Mouse (Mus musculus): ENCODE results near the gene Rptor.

The Rptor gene

DNA sequence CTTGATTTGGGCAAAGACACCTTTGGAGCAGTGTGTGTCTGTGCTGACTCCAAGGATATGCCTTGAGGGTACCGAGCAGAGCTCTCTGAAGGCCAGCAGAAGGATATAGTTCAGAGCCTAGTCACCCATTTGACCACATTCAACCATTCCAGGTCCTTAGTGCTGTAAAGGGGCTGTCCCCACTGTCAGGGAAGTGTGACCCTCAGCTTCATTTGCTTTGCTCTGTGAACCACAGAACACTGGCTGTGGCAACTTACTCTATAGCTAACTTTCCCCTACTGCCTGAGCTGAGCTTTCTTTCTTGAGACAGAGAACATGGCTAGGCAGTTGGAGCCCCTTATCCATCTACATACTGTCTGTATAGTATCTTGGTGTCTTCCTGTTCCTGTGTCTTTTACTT, 175.2 kb downstream of the Rptor start:
- in situ Hi-C loops (cut with MboI; ENCODE audit: low sequenced_read_pairs): no loop called here

DNA sequence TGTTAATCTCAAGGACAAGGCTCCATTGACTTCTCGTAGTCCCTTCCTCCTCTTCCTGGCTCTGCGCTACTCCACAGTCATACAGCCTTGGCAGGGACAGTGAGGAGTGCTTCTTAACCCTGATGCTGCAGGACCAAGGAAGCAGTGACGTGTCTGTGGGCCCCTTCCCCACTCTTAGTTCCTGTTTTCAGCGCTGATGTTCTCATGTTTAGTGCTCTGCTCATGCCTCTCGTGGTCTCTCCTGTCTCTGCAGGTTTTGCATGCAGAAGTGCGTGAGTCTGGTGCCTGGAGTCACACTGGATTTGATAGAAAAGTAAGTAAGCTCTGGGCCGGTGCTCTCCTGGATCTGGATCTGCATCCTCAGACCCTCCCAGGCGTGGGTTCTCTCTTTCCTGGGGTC, 177.6 kb downstream of the Rptor start:
- in situ Hi-C loops (cut with MboI; ENCODE audit: low sequenced_read_pairs): no loop called here

DNA sequence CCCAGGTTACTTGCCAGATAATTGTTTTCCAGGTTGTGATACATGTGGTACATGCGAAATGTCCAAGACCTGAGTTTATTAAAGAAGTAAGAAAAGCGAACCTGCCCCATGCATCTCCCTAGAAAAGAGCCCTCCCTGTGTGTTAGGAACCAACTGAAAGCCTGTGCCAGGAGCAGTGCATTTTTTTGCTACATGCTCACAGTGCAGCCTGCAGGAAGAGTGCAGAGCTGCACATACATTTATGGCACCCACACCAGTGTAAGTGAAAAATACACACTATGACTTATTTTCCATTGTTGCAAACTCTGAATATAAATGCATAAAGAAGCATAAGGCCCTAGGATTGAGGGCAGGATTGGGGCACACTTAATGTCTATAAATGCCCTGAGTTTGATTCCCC, 178.5 kb downstream of the Rptor start:
- in situ Hi-C loops (cut with MboI; ENCODE audit: low sequenced_read_pairs): no loop called here

DNA sequence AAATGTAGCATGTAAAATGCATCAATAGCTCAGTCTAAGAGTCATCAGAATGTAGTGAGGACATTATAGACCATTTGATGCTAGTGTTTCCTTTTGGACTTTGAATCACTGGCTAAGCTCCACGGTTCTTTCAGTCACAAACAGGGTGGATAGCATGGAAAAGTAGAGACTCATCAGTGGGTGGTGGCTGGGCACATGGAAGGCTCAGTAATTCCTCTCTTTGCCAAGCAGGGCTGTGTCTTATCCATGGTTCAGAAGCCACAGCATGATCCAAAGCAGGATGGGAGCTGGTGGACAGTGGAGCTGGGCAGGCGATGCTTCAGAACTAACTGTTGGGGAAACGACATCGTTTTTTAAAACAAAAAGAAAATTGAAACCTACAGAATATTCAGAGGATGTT, 179.0 kb downstream of the Rptor start:
- in situ Hi-C loops (cut with MboI; ENCODE audit: low sequenced_read_pairs): no loop called here

DNA sequence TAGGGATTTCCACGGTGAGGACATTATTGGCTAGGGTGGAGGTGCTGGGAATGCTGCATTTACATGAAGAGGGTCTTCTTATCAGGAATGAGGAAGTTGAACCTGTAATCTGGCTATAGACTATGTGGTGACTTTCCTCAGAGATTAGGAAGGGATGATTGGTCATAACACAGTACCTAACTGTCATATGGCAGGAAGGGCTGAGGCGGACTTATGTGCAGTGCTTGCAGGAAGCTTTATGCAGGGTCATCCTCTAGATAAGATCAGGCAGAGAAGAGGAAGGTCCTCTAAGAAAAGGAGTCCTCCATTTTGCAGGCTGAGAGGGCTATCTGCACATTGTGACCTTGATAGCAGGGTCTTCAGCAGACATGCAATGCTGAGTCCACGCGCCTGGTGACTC, 180.9 kb downstream of the Rptor start:
- in situ Hi-C loops (cut with MboI; ENCODE audit: low sequenced_read_pairs): no loop called here

DNA sequence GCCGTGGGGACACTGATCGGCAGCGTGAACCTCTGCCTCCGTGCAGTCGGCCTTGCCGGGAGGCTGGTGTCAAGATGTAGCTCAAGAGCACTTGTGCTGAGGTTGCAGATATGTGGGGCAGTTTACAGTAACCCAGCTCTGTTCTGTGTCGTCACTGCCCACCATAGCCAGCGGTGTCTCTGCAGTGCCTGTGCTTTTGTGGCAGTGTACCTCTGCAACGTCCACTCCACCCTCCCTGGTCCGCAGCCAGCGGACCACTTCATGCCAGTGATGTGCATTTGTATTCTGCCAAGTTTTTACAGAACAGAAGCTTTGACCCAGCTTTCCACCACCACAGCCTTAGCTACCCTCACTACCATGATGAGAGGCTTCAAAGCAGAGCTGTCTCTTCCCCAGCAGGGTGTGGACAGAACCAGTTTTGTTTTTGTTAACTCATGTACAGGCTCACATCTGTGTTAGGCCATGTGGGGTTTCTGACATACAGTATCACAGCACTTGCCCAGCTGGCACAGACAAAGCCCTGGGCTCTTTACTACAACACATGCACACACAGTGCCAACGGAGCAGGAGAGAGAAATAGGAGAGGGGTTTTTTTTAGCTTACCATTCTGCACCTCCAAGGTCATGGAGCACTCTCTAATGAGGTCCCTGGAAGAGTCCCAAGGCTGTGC, 182.1 kb downstream of the Rptor start:
- in situ Hi-C loops (cut with MboI; ENCODE audit: low sequenced_read_pairs): no loop called here

DNA sequence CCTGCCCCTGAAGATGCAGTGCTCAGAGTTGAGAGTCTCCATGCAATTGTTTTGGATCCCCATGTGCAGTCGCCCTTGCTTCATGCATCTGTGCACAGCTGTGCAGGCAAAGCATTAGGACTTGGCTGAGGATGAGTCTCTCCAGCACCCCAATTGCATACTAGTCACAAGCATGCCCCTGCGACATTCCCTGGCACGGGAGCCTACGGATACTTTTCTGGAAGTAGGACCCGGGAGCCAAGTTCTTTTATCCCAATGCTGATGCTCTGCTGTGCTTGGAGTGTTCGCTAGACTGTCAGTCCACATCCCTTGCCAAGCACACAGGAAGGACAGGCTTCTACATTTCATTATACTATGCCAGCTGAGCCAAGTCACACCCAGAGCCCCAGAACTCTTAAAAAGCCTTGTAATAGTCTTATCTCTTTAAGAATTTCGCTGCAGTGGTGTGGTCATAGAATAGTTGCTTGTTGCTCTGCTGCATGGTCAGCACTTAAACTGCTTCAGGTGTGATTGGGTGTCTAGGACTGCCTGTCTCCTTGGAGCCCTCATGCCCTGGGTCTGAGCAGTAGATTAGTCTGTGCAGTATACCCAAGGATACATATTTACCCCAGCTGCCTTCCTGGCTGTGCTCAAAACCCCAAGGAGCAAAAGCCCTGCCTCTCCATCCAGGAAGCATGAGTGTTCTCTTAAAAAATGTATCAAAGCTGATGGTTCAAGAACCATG, 183.1 kb downstream of the Rptor start:
- in situ Hi-C loops (cut with MboI; ENCODE audit: low sequenced_read_pairs): no loop called here

DNA sequence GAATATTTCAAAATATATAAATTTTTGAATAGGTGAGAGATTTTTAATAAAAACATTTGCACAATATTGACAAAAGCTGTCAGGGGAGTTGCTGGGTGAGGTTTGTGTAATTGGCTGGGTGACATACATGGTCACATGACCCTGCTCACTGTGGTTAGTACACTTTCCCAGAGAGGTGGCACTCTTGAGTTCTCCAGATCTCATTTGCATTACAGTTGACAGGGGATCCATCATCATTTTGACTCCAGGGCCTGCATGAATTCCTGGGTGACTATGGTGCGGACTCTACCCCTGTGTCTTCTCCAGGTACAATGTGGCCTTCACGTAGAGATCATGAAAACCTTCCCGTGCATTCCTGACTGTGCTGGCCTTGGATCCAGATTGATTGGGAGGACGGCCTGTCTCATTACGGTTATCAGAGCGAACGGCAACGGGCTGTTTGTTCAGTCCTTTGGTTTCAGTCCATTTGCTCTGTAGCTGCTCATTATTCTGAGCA, 183.7 kb downstream of the Rptor start:
- in situ Hi-C loops (cut with MboI; ENCODE audit: low sequenced_read_pairs): no loop called here

DNA sequence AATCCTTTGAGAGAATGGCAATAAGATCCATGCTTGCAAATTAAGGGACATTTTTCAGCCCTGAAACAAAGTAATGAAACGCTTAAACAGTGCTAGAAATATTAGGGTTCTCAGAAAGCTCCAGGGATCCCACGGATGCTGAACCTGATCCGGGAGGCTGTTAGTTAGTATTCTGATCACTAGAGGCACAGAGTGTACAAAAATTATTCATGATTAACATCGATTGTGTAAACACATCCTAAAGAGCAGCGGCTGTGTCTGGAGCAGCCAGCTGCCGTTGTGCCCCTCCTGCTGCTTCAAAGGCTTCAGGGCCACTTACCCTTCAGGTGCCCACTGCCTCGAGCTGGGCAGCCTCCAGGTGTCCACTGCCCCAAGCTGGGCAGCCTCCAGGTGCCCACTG, 185.8 kb downstream of the Rptor start:
- in situ Hi-C loops (cut with MboI; ENCODE audit: low sequenced_read_pairs): no loop called here

DNA sequence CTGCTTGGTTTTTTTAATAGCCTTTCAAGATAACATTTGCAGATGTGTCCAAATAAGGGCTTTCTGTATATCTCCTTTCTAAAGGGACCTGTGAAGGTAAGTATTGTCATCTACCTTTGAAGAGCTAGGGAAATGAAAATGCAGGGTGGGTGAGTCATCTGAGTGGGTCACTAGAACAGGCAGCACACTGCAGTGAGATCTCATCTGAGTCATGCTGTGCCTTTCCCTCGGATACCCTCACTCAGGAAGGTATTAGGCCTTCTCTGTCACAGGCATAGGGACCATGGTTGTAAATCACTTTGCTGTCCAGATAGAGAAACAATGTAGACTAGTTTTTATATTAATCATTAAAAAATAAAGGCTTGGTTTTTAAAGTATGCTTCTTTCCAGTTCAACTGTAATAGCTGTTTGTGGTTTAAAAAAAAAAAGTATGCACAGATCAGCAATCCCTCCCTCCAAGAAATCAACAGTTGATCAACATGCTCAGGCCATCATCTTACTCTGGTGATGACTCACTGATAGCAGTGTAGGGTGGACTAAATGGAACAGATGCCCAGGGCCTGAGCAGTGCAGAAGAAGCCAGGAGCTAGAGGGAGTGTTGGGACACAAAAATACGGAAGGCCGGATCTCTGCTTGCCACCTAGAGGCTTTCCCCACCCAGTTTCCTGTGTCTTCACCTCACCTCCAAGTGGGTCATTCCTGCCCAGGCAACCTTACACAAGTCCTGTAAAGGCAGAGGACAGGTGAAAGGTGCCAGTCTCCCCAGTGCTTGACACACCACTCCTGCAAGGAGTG, 186.4 kb downstream of the Rptor start:
- in situ Hi-C loops (cut with MboI; ENCODE audit: low sequenced_read_pairs): no loop called here

DNA sequence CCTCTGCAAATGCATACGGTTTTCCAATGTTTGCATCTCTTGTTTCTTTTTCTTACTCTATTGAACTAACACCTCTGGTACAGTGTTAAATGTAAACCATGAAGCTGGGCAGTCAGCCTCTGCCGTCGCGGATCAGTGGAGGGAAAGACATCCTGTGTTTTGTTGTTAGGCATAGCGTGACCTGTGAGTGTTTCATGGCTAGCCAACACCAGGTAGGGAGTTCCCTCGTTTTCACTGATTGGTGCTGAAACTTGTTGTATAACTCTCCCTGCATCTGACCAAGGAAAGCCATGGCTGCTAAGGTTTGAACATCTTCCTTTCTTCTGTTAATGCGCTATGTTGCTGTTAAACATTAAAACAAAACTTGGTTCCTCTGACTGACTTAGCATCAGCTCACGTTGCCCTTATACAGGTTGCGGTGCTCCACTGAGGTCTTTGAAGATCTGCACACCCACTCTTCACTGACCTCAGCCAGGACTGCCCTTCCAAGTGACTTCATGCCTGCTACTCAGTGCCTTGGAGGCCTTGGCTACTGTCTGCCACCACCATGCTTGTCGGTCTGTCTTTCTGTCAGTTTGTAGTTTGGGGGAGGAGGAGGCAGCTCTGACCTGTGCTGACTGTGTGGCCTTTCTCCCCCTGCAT, 189.3 kb downstream of the Rptor start:
- in situ Hi-C loops (cut with MboI; ENCODE audit: low sequenced_read_pairs): no loop called here

DNA sequence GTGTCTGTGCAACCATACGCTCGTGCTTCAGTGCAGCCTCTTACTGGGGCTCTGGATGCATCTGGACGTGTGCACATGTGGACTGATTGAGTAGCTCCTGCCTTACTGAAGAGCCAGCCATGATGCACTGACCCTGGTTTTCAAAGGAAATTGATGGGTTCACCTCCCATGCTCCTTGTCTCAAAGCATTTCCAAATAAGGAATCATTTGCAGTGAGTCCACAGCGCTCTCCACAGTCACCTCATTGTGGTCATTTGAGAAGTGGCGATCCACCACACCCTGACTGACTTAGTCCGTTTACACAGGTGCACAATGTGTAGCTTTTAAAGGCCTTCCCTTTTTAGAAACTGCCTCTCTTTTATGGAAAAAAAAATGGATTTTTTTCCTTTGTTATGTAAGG, 190.7 kb downstream of the Rptor start:
- in situ Hi-C loops (cut with MboI; ENCODE audit: low sequenced_read_pairs): no loop called here

DNA sequence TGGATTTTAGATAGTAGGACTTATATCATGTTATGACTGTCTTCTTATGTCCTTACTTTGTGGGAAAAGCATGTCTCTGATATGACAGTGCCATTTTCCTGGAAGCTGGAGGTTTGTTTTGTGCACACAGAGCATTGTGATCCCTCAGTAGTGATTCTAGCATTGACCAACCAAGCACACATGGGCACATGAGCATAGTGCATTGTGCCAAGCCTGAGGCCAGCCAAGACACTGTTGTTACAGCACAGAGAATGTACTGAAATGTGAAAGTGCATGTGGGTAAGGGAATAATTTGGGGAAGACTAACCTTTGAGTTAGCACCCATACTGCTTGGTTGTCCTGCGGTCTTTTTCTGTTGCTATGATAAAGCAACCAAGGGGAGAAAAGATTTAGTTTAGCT, 191.3 kb downstream of the Rptor start:
- in situ Hi-C loops (cut with MboI; ENCODE audit: low sequenced_read_pairs): no loop called here

DNA sequence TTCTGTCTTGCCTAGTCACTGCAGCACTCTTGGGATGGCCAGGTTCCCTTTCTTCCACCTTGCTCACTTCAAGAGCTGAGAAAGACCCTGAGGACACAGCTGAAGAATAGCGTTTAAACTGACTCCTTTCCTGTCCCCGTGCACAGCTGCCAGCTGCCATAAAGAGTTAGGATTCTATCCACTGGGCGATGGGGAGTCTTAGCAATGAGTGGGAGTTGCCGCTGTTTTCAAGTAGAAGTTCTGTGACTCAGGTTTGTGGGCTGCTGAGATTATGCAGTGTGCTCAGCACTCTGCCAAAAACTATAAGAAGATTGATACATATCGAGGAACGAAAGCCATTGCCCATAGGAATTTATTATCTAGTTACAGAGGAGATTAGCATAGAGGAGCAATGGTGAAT, 192.0 kb downstream of the Rptor start:
- in situ Hi-C loops (cut with MboI; ENCODE audit: low sequenced_read_pairs): no loop called here

DNA sequence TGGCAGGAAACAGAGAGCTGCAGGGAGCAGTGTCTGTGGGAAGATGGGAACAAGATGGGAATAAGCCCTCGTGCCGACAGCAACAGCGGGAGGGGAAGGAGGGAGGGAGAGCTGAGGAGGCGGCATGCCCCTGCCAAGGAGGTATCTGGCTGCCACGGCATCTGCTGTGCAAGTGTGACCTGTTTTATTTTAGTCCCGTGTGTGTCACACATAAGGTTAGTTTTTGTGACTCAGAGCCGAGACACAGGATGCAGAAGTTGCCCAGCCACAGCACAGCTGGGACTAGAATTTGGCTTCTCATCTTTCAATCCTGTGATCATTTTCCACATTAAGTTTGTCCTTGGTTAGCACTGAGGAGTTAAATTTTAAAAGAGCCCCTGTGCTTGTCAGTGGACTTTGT, 193.7 kb downstream of the Rptor start:
- in situ Hi-C loops (cut with MboI; ENCODE audit: low sequenced_read_pairs): no loop called here

DNA sequence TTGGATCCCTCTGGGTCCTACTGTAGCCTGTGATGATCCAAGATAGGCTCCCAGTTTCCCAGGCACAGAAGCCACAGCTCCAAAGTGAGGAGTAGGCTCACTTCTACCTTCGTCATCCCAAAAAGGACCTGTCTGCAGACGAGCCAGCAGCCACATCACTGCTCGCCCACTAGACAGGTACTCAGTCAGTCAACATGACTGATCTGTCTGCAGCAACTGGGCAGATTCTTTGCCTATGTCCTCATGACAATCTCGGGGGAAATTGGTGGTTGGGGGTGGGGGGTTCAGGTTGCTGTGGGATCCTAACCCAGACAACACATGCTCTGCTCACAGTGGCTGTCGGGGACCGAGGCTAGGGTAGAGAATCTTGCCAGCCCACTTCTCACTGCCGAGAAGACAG, 194.1 kb downstream of the Rptor start:
- in situ Hi-C loops (cut with MboI; ENCODE audit: low sequenced_read_pairs): no loop called here

DNA sequence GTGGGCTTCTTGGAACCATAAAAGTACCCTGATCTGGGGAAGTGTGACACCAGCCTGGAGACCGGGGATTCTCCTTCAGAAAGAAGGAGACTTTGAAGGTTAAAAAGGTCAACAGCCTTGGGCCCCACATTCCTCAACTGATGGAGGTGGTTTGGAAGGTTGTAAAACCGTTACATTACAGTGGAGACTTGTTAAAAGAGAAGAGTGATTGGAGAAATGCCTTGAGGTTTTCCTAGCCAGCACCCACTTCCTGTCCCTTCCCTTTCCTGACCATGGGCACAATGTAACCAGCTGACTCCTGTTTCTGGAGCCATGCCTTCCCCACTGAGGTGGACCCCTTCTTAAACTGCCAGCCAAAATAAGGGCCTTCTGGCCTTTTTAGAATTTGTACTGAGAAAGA, 196.8 kb downstream of the Rptor start:
- in situ Hi-C loops (cut with MboI; ENCODE audit: low sequenced_read_pairs): no loop called here

DNA sequence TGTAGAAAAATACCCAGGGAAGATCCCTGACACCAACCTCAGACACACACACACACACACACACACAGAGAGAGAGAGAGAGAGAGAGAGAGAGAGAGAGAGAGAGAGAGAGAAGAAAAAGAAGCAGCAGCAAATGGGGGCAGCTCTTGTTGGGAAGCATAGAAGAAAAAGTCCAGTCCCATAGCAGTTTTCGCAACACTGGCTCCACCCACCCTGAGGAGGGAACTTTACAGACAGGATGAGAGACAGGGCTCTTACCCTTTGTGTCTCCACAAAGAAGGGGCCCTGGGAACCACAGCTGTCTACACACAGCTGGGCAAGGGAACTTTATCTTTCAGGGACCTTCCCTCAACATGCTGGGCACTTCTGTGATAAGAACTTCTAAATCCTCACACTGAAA, 199.2 kb downstream of the Rptor start:
- in situ Hi-C loops (cut with MboI; ENCODE audit: low sequenced_read_pairs): no loop called here

DNA sequence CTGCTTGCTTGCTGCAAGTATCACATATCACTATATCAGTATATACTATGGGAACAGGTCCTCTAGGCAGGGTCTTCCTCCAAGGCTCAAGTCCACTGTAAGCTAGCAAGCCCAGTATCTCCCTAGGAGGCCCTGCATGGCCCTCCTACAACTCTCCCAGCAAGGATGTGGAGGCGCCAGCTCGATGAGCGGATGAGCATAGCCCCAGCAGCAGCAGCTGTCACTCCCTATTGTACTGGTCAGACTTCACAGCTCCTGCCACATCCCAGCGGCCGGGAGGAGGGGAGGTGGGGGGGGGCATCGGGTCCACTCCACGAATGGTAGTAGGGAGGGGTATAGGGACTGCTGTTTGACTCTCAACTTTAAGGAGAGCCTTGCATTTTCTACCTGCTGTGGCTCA, 200.2 kb downstream of the Rptor start:
- in situ Hi-C loops (cut with MboI; ENCODE audit: low sequenced_read_pairs): no loop called here

DNA sequence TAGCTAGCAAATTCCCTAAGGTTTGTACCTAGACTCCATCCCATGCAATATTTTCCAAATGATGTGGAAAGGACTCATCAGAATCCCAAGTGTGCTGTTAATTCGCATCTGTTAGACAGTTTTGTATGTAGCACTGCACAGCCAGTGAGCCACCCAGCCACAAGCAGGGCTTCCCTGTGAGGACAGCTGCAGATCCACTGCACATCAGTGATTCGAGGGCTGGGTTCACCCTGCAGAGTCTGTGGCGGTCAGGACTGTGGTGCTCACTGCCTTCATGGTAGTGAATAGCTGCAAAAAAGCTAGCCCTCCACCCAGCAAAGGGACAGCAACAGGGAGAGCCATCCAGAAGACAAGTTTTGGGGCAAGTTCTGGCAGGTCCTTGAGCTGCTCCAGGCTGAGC, 201.7 kb downstream of the Rptor start:
- in situ Hi-C loops (cut with MboI; ENCODE audit: low sequenced_read_pairs): no loop called here

DNA sequence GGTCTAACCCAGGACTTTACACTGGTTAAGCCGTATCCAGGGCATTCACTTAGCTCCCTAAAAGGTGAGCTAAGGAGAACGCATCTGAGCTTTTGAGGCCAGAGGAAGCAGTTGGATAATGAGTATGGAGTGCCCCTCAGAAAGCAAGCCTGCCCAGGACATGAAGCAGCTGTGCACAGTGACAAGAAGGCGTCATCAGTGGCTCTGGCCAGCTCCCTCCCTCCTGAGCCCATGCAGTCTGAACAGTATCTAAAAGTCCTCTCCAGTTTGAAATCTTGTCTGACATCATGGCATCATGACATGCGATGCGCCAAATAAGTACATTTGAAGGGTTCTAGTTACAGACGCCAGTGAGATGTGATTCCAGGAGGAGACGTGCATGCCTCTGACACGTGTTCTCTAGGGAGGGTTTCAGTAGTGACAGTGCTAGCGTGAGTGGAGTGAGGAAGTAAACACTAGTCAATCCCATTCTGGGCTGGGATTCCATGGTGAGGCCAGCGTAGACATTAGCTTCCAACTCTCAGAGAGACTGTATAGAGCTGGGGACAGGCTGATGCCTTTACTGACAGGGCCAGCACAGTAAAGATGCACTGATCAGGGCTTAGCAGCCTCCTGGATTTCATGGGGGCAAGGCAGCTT, 202.5 kb downstream of the Rptor start:
- in situ Hi-C loops (cut with MboI; ENCODE audit: low sequenced_read_pairs): no loop called here

All from CH12F3 (cell line).